Mouse (Mus musculus) layer of hippocampus, adult 18-20 months (tissue): ENCODE measurements around the gene Spata4. TPM values are rescaled to one million over a fixed set of nuclear protein-coding genes. Genes with fewer than 3 reads are reported as not detected.
"Not testable (repeated sequence)": the region's sequence is repeated elsewhere in the genome, so short reads cannot be mapped to it uniquely, and the experiment has no call there.

Experiments used
- DNase-seq, 2 experiments: peaks; one replicate each; pipeline ENCODE4 v3.0.0; 2022; ENCODE audit warnings: low spot score in 2 of 2
- long read RNA-seq: library from polyadenylated mRNA; stranded (forward); transcript quantifications from one replicate; pipeline ENCODE4 v2.0.0, GENCODE M21; 2021
- total RNA-seq, 2 experiments: library from RNA; stranded (reverse); gene quantifications; 2 replicates each; pipeline ENCODE4 v1.2.3; 2021

Spata4 gene
- not detected for total RNA-seq
- long read RNA-seq, partial matches to known transcripts, result 0 of 1 reads
- long read RNA-seq, other reads (novel, unspliced or antisense), result 1 of 1 reads

GRCm38 (mm10) chr8:54600671-54601251 is at the start of gene Spata4:
Gene Spata4, plus strand, starts transcription at chr8:54600781.
- peak; percentile 25 to 53 for DNase-seq

GRCm38 (mm10) chr8:54554921-54555320 is 45.7 kb upstream of the Spata4 start:
- no peak for DNase-seq

GRCm38 (mm10) chr8:54562137-54562536 is 38.4 kb upstream of the Spata4 start:
- no peak for DNase-seq

GRCm38 (mm10) chr8:54565181-54565580 is 35.4 kb upstream of the Spata4 start:
- DNase-seq, result no peak

GRCm38 (mm10) chr8:54565603-54566260 is 34.8 kb upstream of the Spata4 start:
- no peak for DNase-seq

GRCm38 (mm10) chr8:54567168-54567567 is 33.4 kb upstream of the Spata4 start:
- DNase-seq, result no peak

GRCm38 (mm10) chr8:54570618-54571609 is 29.7 kb upstream of the Spata4 start:
- DNase-seq, result no peak

- no peak for DNase-seq
Observed at GRCm38 (mm10) chr8:54581436-54581835, 19.1 kb upstream of the Spata4 start.

- DNase-seq, result no peak
Observed at GRCm38 (mm10) chr8:54582886-54583285, 17.7 kb upstream of the Spata4 start.

GRCm38 (mm10) chr8:54594634-54595033 is 5.9 kb upstream of the Spata4 start:
- peak in 1 of 2 experiments; percentile 36 for DNase-seq

- DNase-seq, result no peak
Observed at GRCm38 (mm10) chr8:54596051-54596450, 4.5 kb upstream of the Spata4 start.

- DNase-seq, result no peak
Observed at GRCm38 (mm10) chr8:54596940-54597339, 3.6 kb upstream of the Spata4 start.

- DNase-seq, result no peak
Observed at GRCm38 (mm10) chr8:54597386-54597785, 3.2 kb upstream of the Spata4 start.

GRCm38 (mm10) chr8:54603440-54603839 is 2.9 kb downstream of the Spata4 start:
- DNase-seq, result no peak

- peak in 1 of 2 experiments; percentile 16 for DNase-seq
Observed at GRCm38 (mm10) chr8:54609336-54609735, 8.8 kb downstream of the Spata4 start.

GRCm38 (mm10) chr8:54610238-54610637 is 9.7 kb downstream of the Spata4 start:
- no peak for DNase-seq

GRCm38 (mm10) chr8:54616710-54617109 is 16.1 kb downstream of the Spata4 start:
- DNase-seq, result not testable (repeated sequence)

GRCm38 (mm10) chr8:54638634-54639033 is 38.1 kb downstream of the Spata4 start:
- DNase-seq, result no peak
